Mouse (Mus musculus) mature B cell (primary cell): ENCODE measurements around the gene A330070K13Rik.

Experiments
- in situ Hi-C: fragments of 300-500 bp; cut with MboI; formaldehyde crosslinking; loops from 2 replicates; pipeline ENCODE4 v1.14.3; 2019

A330070K13Rik gene

GRCm38 (mm10) chr5:130384222-130384912, at the start of gene A330070K13Rik:
Gene A330070K13Rik (minus strand): TSS chr5:130384631.
- in situ Hi-C loops = no loop called here

GRCm38 (mm10) chr5:130411516-130411915, 27.1 kb upstream of the A330070K13Rik start:
- in situ Hi-C loops = no loop called here

DNA sequence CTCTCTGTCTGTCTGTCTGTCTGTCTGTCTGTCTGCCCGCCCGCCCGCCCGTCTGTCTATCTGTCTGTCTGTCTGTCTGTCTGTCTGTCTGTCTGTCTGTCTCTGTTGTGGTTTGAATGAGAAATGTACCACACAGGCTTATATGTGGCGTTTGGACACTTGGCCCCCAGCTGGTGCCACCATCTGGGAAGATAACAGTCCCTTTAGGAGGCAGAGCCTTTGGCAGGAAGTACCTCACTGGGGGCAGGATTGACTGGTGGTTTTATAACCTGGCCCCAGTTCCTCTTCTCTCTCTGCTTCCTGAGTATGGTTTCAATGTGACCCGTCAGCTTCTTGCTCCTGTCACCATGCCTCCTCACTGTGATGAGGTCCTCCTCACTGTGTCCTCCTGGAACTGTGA, 25.3 kb upstream of the A330070K13Rik start:
- in situ Hi-C loops = no loop called here

- in situ Hi-C loops = no loop called here
Observed at GRCm38 (mm10) chr5:130405201-130405600, 20.8 kb upstream of the A330070K13Rik start.

GRCm38 (mm10) chr5:130400136-130400917, 15.9 kb upstream of the A330070K13Rik start:
- in situ Hi-C loops = no loop called here

DNA sequence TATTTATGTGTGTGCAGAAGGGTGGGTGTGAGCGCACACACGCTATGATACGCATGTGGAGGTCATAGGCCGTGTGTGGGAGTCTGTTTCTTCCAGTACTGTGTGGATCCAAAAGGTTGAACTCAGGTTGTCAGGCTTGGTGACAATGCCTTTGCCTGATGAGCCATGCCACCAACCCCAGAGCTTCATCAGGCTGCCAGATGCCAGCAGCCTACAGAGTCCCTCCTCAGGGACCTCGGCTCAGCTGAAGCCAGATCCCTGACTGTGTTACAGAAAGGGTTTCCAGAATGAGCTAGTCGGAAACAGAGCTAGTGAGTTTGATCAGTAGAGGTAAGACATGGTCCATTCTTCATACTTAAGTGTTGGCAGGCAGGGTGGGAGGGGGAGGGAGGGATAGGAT, 10.7 kb upstream of the A330070K13Rik start:
- in situ Hi-C loops = no loop called here

DNA sequence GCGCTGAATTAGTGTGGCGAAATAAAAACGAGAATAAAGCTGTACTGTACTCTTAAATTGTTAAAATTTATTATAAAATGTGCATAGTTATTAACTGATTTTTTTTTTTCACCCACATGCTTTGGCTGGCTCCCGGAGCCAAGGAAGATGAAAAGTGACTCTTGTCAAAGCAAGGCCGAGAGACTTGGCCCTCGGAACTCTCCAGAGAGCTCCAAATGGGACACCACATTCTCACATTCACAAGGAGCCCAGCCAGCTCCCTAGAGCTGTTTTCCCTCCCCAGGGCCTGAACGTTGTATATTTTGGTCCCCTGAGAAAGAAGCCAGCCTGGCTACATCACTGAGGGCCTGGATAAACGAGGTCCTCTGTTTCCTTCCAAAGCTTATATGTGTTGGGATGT, 10.0 kb upstream of the A330070K13Rik start:
- in situ Hi-C loops = no loop called here

DNA sequence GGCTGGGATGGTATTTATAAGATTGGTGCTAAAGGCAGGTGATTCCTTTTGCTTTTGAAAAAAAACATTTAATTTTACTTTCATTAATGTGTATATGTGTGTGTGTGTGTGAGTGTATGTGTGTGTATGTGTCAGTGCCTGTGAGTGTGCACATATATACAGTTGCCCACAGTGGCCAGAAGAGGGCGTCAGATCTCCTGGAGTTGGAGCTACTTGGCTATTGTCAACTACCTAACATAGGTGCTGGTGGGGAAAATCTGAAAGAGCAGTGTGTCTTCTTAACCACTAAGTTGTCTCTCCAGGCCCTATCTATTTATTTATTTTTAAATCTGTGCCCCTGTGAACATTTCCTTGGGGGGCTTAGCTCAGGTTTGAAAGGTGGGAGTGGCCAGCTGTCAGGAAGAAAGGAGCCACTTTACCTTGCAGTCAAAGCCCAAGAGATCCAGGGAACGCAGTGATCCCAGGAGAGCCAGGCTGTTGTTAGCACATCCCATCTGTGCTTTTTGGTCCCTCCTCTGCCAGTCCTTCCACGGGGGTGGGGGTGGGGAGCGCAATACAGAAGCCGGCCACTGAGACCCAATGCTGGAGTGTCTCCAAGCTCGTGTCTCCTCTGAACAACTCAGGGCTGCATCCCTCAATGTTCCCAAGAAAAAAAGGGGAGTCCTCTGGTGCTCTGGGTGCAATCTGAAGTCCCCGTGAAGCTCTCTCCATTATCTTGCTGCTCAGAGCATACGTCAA, 9.4 kb upstream of the A330070K13Rik start:
- in situ Hi-C loops = no loop called here

- in situ Hi-C loops = no loop called here
Observed at GRCm38 (mm10) chr5:130386418-130386817, 2.0 kb upstream of the A330070K13Rik start.

DNA sequence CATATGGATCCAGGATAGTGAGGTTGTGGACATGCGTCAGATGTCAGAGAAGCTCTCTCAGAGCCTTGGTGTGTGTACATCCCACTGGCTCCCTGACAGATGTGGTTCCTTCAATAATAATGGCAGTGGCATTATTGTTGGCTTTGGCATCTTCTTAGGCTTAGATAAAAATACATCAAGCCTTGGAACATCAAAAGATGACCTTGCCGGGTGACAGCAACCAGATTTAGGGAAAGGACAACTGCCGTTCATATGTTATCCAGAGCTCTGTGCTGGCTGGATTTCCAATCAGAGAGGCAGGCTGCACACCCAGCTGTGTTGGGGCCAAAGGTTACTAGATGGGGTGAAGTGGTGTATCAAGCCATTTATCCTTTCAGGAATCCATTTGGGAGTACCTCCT, 9.0 kb downstream of the A330070K13Rik start:
- in situ Hi-C loops = no loop called here

GRCm38 (mm10) chr5:130369237-130369636, 15.2 kb downstream of the A330070K13Rik start, which contains the start of gene Caln1:
Gene Caln1 (plus strand): TSS chr5:130369455.
- in situ Hi-C loops = no loop called here

DNA sequence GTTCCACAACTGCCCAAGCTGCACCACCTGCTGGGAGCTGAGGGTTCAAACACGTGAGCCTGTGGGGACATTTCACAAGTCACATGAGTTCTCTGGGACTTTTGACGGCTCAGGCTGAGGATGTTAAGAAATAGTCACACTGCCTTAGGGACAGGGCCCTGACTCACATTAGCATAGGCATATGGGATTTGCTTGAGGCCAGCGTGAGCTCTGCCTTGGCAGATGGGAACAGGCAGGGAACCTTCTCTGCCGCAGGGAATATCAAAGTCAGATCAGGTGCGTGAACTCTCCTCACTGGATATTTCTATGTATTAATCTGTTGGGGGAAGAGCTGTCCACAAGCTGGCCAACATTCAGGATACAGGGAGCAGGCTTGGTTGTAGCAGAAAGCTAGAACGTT, 16.2 kb downstream of the A330070K13Rik start:
- in situ Hi-C loops = no loop called here

- in situ Hi-C loops = no loop called here
Observed at GRCm38 (mm10) chr5:130363773-130364172, 20.7 kb downstream of the A330070K13Rik start.

DNA sequence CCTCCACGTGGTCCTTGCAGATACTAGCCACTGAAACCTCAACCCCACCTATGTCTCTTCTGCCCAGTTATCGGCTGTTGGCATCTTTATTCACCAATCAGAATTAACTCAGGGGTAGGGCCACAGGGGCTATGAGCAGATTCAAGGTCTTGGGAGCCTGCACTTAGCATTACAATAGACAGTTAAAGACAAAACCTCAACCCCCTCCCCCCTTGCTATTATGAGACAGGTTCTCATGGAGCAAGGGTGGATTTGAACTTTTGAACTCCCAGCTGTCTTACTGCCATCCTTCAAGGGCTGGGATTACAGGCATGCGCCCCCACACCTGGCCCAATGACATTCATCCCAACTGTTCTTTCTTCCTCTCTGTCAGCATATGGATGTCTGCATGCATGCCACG, 21.3 kb downstream of the A330070K13Rik start:
- in situ Hi-C loops = no loop called here

DNA sequence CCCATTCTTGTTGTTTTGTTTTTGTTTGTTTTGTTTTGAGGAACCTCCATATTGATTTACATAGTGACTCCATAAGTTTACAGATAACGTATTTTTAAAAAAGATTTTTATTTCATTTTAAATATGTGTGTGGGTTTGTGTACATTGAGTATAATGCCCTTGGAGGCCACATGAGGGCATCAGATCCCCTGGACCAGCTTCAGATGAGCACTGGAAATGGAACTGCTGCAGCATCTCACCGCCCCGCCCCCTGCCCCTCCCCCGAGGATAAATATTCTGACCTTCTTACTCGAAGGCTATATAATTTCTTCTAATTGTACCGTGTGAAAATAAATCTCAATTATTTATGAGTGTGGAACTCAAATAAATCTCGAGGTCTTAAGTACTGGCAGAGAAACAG, 29.2 kb downstream of the A330070K13Rik start:
- in situ Hi-C loops = no loop called here

DNA sequence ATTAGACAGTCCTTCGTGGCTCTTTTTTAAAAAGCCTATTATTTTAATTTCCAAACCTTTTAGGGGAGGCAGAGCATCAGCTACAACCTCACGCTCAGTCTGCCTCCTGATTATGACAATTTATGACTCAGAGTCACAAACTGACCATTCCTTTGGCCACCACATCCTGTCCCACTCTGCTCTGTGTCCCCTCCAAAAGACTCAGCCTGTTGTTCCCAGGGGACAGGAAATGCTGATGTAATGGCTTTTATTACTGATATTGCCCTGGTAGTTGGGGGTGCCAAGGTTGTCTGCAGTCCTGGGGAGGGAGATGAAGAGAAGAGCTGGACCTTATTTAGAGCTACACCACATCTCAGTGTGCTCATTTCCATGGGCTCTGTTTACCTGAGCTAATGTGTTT, 38.6 kb downstream of the A330070K13Rik start:
- in situ Hi-C loops = no loop called here

DNA sequence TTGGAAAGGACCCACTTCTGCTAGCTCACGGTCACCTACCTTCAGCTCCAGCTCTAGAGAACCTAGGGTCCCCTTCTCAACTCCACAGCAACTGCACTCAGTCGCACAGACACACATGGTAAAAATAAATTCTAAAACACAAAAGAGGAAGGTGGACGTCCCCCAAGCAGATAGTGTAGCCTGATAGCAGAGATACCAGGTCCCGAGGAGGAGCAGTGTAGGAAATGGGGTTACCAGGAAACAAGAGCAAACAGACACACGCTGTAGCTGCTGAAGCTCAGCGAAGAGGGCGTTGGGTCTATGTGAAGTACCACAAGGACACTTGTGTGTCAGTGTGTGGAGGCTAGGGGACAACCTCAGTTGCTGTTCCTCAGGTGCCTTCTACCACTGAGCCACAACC, 39.4 kb downstream of the A330070K13Rik start:
- in situ Hi-C loops = no loop called here

DNA sequence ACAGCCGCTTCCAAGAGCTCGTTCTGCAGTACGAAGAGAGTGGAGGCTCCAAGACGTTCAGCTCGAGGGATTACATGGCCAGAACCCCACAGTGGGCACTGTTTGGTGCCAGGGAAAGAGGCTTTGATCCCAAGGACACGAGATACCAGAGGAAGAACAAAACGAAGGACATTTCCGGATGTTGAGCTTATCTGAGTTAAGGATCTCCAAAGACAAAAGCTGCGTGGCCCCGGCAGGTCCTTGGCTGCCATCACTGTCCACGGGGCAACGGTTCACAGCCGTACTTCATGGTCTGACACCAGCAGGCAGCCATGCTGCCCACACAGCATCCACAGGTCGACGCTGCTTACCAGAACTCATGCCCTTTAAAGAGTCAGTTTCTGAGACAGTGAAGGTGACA, 43.8 kb downstream of the A330070K13Rik start:
- in situ Hi-C loops = no loop called here

DNA sequence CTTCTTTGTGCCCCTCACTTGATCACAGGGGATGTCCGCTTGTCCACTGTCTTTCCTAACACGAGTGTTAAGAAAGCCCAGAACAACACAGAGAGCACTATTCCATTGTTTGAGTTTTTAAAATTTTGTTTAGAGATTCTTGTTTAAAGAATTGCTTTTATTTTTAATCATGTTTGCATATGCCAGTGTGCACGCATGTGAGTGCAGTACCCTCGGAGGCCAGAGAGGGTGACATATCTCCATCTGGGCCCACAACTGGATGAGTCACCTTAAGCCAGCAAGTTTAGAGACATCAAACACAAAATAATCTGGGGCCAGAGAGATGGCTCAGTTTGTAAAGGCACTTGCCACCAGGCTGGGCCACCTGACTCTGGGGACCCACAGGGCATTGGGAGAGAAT, 49.0 kb downstream of the A330070K13Rik start:
- in situ Hi-C loops = no loop called here

DNA sequence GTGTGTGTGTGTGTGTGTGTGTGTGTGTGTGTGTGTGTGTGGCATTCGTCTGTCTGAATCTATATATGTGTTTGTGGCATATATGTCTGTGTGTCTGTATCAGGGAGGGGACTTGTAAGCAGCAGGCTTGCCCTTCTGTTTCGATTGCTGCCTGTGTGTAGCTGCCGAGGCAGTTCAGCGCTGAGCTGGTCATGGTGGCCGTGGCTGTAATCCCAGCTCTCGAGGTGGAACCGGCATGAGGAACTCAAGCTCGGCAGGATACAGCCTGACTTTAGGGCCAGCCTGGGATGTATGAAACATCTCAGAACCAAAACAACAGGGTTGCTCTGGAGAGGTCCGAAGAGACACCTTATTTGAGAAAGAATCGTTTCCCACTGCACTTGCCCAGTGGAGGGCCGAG, 50.5 kb downstream of the A330070K13Rik start:
- in situ Hi-C loops = no loop called here

DNA sequence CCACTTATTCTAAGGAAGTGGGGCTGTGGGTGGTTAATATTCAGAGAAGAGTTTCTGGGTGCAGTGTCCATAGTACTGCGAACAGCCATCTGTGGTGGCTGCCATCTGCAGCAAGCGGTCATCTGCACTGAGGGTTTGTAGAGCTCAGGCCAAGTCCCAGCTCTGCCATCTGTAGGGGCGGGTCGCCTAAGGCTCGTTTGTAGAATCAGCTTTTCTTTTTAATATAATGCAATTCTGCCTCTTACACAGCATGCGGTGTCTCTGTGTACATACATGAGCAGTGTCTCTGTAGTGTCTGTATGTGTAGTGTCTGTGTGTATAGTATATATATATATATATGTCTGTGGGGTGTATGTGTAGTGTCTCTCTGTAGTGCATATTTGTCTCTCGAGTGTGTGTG, 50.9 kb downstream of the A330070K13Rik start:
- in situ Hi-C loops = no loop called here

DNA sequence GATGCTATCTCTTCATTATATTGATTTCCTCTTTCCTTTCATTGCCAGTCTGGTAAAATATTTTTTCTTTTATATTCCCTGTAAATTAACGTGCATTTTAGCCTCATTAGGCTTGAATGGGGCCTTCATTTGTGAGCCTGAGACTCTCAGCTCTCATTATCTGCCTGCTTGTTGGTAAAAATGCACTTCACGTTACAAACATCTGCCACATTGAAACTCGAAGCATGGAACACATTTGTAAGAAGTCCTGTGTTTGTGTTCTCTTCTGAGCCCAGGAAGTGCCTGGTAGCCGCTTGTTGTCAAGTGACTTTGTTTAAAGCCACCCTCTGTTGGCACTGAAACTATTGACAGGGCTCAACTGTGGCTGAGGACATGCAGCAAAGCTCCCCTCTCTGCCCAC, 53.2 kb downstream of the A330070K13Rik start:
- in situ Hi-C loops = no loop called here

GRCm38 (mm10) chr5:130330801-130331200, 53.6 kb downstream of the A330070K13Rik start:
- in situ Hi-C loops = no loop called here
